Mouse (Mus musculus): ENCODE results near the gene Fbf1.
A peak's percentile ranks its signal among the peaks of the same experiment; 100 is the strongest.

DNA sequence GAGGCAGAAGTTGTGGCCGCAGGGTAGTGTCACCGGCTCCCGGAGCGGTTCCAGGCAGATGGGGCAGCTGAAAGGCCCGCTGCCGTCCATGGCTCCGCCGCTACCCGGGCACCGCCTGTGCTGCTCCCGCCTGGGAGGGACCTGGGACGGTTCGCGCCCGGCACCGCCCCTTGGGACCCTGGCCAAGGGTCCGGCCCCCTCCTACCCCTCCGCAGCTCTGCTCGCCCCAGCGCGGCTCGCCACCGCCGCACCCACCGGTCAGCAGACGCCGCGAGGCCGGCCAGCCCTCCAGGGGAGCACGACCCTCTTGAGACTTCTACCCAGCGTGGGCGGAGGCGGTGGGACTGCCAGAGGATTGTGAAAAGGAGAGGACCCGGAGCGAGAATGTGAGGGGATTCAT is 57.8 kb downstream of the Fbf1 start:
- TF ChIP-seq POLR2A (IDR thresholded peaks at IDR 0.05; ENCODE audit: insufficient read depth, low read depth, low read length) (peak; percentile 85), CTCF (IDR thresholded peaks at IDR 0.05) (no peak)

Data from heart, adult 2 months (tissue).